Mouse (Mus musculus): Measurements from ENCODE around the gene Nepro.

- TF ChIP-seq CTCF (conservative IDR thresholded peaks at IDR 0.05; ENCODE audit: low read length) (no peak), NANOG (IDR thresholded peaks at IDR 0.05; ENCODE audit: borderline replicate concordance, low read length) (no peak), POU5F1 (IDR thresholded peaks at IDR 0.05; ENCODE audit: borderline replicate concordance, low read length) (no peak)
Measured at GRCm38 (mm10) chr16:44745866-44746562, 21.9 kb downstream of the Nepro start, which contains the start of gene Gtpbp8.

Data from E14TG2a.4 (cell line).